Mouse (Mus musculus) right cerebral cortex, postnatal 10 days (tissue): ENCODE data around the gene H2al1i.
"Not testable (repeated sequence)": the region's sequence is repeated elsewhere in the genome, so short reads cannot be mapped to it uniquely, and the experiment has no call there.

Experiments
- DNase-seq, 2 experiments: peaks; one replicate each; pipeline ENCODE4 v3.0.0; 2021; ENCODE audit warnings: low spot score in 2 of 2

H2al1i gene

GRCm38 (mm10) chrX:11324359-11324758 lies at the start of gene H2al1i:
H2al1i (plus strand) TSS chrX:11324659.
- not testable (repeated sequence) for DNase-seq

DNA sequence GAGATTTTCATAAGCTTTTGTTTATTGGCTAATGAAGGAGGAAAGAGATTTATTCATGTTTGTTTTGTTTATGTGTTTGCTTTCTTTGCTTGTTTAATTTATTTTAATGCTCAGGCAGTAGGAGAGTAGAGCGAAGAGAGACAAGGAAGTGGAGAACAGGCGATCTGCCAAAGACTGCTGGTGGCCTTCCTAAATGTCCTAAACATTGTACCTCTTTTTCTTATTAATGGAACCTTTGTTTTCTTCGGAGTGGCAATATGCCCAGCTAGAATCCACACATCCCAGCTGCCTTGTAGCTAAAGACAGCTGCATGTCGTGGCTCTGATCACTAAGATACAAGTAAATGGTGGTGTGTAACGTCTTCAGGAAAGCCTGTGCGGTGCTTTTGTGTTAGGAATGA lies 47.4 kb upstream of the H2al1i start:
- peak in 1 of 2 experiments; percentile 27 for DNase-seq

DNA sequence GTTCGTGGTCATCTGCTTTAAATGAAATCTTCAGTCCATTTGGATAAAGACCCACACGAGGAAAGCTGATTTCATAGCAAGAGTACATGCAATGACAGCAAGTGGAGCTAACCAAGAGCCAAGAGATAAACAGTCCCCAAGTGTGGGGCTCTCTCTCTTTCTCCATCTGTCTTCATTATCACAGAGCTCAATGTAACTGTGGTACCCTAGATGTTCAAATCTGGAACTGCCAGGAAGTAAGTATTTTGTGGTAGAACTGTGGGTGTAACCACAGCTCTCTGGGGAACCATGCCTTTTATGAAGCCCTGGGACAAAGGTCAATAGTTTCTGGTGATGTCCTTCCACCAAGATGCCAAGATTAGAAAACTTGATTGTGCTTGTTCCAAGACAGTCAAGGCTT lies 43.7 kb upstream of the H2al1i start:
- no peak for DNase-seq

- DNase-seq: peak; percentile 24
These were observed 36.1 kb upstream of the H2al1i start for GRCm38 (mm10) chrX:11288306-11288882.

DNA sequence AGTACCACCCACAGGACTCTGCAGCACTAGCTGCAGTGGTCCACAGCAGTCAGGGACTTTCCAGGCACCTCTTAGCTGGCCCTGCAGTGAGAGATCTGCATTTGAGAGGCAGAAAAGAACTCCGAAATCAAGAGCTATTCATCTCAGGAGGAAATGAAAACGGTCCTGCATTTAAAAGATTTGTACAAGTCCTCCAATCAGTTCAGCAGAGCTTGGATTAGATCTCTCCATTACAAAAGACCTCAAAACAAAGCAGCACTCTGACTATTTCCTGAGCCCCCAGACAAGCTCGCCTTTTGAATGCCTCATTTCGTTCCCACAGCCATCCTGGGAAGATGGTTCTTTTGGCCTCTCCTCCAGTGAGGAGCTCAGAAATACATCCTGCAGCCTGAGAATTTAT lies 35.2 kb upstream of the H2al1i start:
- no peak for DNase-seq

DNA sequence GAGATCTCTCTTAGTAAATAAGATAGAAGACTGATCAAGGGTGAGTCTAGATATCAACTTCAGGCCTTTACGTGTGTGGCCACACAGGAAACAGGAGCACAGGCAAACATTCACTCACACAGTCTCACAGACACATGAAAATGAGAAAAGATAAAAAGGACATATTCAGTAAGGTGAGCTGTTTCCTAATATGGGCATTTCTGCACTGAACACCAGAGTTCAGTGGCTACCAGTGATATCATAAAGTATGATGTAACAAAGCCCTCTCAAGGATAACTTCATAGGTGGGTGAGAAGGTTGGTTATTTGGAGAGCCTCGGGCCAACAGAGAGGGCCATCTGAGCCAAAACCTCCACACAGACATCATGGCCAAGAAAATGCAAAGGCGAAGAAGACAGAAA lies 25.5 kb upstream of the H2al1i start, which contains the start of gene H2al1a:
H2al1a (plus strand) TSS at position 301 of the 400 bp plus-strand sequence.
- not testable (repeated sequence) for DNase-seq

DNA sequence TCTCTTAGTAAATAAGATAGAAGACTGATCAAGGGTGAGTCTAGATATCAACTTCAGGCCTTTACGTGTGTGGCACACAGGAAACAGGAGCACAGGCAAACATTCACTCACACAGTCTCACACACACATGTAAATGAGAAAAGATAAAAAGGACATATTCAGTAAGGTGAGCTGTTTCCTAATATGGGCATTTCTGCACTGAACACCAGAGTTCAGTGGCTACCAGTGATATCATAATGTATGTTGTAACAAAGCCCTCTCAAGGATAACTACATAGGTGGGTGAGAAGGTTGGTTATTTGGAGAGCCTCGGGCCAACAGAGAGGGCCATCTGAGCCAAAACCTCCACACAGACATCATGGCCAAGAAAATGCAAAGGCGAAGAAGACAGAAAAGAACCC lies 22.3 kb upstream of the H2al1i start, which contains the start of gene H2al1b:
H2al1b (plus strand) TSS at position 301 of the 400 bp plus-strand sequence.
- not testable (repeated sequence) for DNase-seq

DNA sequence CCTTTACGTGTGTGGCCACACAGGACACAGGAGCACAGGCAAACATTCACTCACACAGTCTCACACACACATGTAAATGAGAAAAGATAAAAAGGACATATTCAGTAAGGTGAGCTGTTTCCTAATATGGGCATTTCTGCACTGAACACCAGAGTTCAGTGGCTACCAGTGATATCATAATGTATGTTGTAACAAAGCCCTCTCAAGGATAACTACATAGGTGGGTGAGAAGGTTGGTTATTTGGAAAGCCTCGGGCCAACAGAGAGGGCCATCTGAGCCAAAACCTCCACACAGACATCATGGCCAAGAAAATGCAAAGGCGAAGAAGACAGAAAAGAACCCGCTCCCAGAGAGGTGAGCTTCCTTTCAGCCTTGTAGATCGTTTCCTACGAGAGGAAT lies 19.1 kb upstream of the H2al1i start, which contains the start of gene H2al1c:
H2al1c (plus strand) TSS at position 301 of the 400 bp plus-strand sequence.
- DNase-seq: not testable (repeated sequence)

DNA sequence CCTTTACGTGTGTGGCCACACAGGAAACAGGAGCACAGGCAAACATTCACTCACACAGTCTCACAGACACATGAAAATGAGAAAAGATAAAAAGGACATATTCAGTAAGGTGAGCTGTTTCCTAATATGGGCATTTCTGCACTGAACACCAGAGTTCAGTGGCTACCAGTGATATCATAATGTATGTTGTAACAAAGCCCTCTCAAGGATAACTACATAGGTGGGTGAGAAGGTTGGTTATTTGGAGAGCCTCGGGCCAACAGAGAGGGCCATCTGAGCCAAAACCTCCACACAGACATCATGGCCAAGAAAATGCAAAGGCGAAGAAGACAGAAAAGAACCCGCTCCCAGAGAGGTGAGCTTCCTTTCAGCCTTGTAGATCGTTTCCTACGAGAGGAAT lies 15.9 kb upstream of the H2al1i start, which contains the start of gene H2al1d:
H2al1d (plus strand) TSS at position 301 of the 400 bp plus-strand sequence.
- DNase-seq: not testable (repeated sequence)

DNA sequence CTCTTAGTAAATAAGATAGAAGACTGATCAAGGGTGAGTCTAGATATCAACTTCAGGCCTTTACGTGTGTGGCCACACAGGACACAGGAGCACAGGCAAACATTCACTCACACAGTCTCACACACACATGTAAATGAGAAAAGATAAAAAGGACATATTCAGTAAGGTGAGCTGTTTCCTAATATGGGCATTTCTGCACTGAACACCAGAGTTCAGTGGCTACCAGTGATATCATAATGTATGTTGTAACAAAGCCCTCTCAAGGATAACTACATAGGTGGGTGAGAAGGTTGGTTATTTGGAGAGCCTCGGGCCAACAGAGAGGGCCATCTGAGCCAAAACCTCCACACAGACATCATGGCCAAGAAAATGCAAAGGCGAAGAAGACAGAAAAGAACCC lies 12.8 kb upstream of the H2al1i start, which contains the start of gene H2al1e:
H2al1e (plus strand) TSS at position 301 of the 400 bp plus-strand sequence.
- not testable (repeated sequence) for DNase-seq

DNA sequence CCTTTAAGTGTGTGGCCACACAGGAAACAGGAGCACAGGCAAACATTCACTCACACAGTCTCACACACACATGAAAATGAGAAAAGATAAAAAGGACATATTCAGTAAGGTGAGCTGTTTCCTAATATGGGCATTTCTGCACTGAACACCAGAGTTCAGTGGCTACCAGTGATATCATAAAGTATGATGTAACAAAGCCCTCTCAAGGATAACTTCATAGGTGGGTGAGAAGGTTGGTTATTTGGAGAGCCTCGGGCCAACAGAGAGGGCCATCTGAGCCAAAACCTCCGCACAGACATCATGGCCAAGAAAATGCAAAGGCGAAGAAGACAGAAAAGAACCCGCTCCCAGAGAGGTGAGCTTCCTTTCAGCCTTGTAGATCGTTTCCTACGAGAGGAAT lies 9.6 kb upstream of the H2al1i start, which contains the start of gene H2al1f:
H2al1f (plus strand) TSS at position 301 of the 400 bp plus-strand sequence.
- DNase-seq: not testable (repeated sequence)

DNA sequence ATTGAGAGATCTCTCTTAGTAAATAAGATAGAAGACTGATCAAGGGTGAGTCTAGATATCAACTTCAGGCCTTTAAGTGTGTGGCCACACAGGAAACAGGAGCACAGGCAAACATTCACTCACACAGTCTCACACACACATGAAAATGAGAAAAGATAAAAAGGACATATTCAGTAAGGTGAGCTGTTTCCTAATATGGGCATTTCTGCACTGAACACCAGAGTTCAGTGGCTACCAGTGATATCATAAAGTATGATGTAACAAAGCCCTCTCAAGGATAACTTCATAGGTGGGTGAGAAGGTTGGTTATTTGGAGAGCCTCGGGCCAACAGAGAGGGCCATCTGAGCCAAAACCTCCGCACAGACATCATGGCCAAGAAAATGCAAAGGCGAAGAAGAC lies 6.5 kb upstream of the H2al1i start, which contains the start of gene H2al1g:
H2al1g (plus strand) TSS at position 301 of the 400 bp plus-strand sequence.
- DNase-seq: not testable (repeated sequence)

DNA sequence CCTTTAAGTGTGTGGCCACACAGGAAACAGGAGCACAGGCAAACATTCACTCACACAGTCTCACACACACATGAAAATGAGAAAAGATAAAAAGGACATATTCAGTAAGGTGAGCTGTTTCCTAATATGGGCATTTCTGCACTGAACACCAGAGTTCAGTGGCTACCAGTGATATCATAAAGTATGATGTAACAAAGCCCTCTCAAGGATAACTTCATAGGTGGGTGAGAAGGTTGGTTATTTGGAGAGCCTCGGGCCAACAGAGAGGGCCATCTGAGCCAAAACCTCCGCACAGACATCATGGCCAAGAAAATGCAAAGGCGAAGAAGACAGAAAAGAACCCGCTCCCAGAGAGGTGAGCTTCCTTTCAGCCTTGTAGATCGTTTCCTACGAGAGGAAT lies 3.3 kb upstream of the H2al1i start, which contains the start of gene H2al1h:
H2al1h (plus strand) TSS at position 301 of the 400 bp plus-strand sequence.
- not testable (repeated sequence) for DNase-seq

GRCm38 (mm10) chrX:11327522-11327921 lies 3.1 kb downstream of the H2al1i start, which contains the start of gene H2al1j:
H2al1j (plus strand) TSS chrX:11327822.
- not testable (repeated sequence) for DNase-seq

DNA sequence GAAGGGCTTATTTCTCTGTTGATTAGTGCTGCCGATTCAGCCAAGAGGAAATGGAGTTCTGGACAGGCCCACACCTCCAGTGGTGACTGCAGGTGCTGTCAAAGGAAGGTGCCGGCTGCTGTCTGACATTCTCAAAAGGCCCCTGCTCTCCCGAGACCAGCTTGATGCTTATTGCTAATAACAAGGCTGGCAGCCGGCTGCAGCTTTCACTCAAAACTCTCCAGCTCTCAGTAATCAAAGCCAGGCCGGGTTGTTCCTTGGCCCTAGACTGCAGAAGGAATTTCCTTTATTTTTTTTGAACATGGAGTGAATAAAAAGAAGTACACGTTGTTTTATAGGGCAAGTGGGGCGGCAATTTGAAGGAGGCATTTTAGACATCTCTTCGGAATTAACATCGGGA lies 21.3 kb downstream of the H2al1i start:
- peak; percentile 24 to 36 for DNase-seq

DNA sequence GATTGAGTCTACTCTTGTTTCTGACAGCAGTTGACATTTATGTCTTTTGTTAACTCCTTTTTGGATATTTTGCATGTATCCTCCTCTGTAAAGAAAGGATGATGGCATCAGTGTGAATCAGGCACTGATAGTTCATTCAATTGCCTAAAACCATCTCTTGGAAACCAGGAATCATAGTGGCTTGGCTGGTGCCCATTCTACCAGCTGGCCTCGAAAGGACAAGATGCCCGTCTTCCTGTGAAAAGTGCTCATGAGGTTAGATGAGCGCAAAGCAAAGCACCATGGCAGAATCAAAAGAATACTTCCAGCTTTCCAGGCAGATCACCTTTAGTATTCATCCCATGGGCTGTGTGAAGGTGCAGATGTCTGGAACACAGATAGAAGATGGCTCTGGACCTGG lies 22.3 kb downstream of the H2al1i start:
- no peak for DNase-seq

GRCm38 (mm10) chrX:11360823-11361222 lies 36.4 kb downstream of the H2al1i start:
- DNase-seq: no peak

DNA sequence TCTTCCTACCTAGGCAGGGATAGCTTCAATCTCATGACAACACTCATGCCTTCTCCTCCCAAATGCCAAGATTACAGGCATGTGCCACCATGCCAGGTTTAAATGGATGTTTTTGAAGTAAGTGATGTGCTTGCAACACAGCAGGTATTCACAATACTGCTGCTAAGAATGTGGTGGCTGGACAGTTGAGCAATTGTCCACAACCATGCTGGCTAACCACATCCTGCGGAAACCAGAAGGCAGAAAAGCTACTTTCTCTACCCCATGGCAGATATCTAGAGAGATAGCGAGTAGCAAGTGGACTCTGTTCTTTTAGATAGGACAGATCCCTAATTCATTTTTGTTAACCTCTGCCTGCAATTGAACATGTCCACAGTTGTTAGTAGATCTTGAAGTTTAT lies 36.8 kb downstream of the H2al1i start:
- DNase-seq: no peak

- DNase-seq: peak; percentile 27 to 42
These were observed 39.4 kb downstream of the H2al1i start for GRCm38 (mm10) chrX:11363890-11364289.

DNA sequence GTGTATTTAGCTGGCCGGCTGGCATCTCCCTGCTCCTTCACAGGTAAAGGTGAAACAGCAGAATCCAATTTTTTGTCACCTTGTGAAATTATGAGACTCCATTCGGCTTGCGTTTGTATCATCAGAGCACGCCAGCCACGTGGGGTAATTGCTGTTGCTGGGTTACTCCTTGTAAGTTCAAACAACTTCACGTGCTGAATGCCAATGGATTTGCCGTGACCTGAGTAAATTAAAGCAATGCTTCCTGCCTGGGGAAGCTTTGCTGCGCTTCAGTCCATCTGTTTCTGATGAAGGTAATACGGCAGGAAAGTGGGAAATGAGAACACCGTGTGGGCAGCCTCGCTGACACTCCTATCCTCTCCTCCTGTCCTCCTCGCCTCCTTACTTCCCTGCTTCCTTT lies 40.7 kb downstream of the H2al1i start:
- peak in 1 of 2 experiments; percentile 28 for DNase-seq
